Mouse (Mus musculus) C2C12 (cell line): ENCODE data around the gene Trim44. TPM values are rescaled to one million over a fixed set of nuclear protein-coding genes. Genes with fewer than 3 reads are reported as not detected.

ENCODE experiments used
- H3K27me3 ChIP-seq: one replicate; pipeline ENCODE4 v1.6.1; 2011; ENCODE audit not compliant: control insufficient read depth, insufficient read depth, insufficient read length
- H3K36me3 ChIP-seq: one replicate; pipeline ENCODE4 v1.6.1; 2011; ENCODE audit not compliant: control insufficient read depth, insufficient read depth
- H3K4me3 ChIP-seq: one replicate; pipeline ENCODE4 v1.5.1; 2011; ENCODE audit warnings: mild to moderate bottlenecking, control low read depth; ENCODE audit not compliant: poor library complexity, insufficient read depth, severe bottlenecking
- H3K79me2 ChIP-seq: one replicate; pipeline ENCODE4 v1.6.1; 2011; ENCODE audit not compliant: control insufficient read depth, insufficient read depth
- H3K79me3 ChIP-seq: one replicate; pipeline ENCODE4 v1.6.1; 2011; ENCODE audit warnings: low read depth, control low read depth
- H3ac ChIP-seq: one replicate; pipeline ENCODE3; 2011; ENCODE audit warnings: low read depth; ENCODE audit not compliant: control insufficient read depth, insufficient read length
- CEBPB ChIP-seq: IDR thresholded peaks from one replicate; pipeline ENCODE4 v1.6.1; 2011; ENCODE audit warnings: low read depth, mild to moderate bottlenecking, control low read depth, moderate library complexity
- CTCF ChIP-seq: IDR thresholded peaks from one replicate; pipeline ENCODE4 v1.5.1; 2011; ENCODE audit not compliant: control insufficient read depth, insufficient read depth, insufficient read length
- FOSL1 ChIP-seq: IDR thresholded peaks from one replicate; pipeline ENCODE4 v1.8.0; 2011; ENCODE audit warnings: mild to moderate bottlenecking, low read length; ENCODE audit not compliant: poor library complexity, insufficient read depth, severe bottlenecking
- MAX ChIP-seq: IDR thresholded peaks from one replicate; pipeline ENCODE4 v1.6.1; 2011; ENCODE audit warnings: mild to moderate bottlenecking, control low read depth
- MYOD1 ChIP-seq: IDR thresholded peaks from one replicate; pipeline ENCODE4 v1.6.1; 2011; ENCODE audit warnings: low read depth; ENCODE audit not compliant: control insufficient read depth, insufficient read length
- MYOG ChIP-seq: IDR thresholded peaks from one replicate; pipeline ENCODE4 v1.6.1; 2011; ENCODE audit not compliant: control insufficient read depth, insufficient read length; ENCODE audit errors: extremely low read depth
- USF1 ChIP-seq: IDR thresholded peaks from one replicate; pipeline ENCODE4 v1.6.1; 2011; ENCODE audit warnings: low read depth, mild to moderate bottlenecking, control low read depth, moderate library complexity
- polyA plus RNA-seq: library from polyadenylated mRNA; unstranded; fragments of >200 nt; fragmentation: generic; extraction: Trizol; gene quantifications from one replicate; pipeline ENCODE4 v1.2.1, GENCODE M21; 2012; ENCODE audit warnings: missing spikeins

Gene Trim44
- polyA plus RNA-seq, 1 experiment = 12.9 TPM

GRCm38 (mm10) chr2:102362896-102363530 is 44.6 kb downstream of the Trim44 start:
- Histone ChIP-seq H3K36me3 (no peaks in the 10 kb centered on the region), H3ac (no peak overlapping the region), H3K27me3 (no peaks in the 10 kb centered on the region), H3K79me3 (peaks cover 2% of the 10 kb centered on the region), H3K79me2 (peaks cover 31% of the 10 kb centered on the region), H3K4me3 (no peak overlapping the region)
- TF ChIP-seq CEBPB (no peak), MYOG (no peak), USF1 (no peak), FOSL1 (no peak), MAX (no peak), MYOD1 (no peak), CTCF (no peak)

GRCm38 (mm10) chr2:102362266-102362665 is 45.4 kb downstream of the Trim44 start:
- Histone ChIP-seq H3K79me2 (peaks cover 31% of the 10 kb centered on the region), H3K4me3 (no peak overlapping the region), H3ac (no peak overlapping the region), H3K27me3 (no peaks in the 10 kb centered on the region), H3K79me3 (peaks cover 2% of the 10 kb centered on the region), H3K36me3 (peaks cover 3% of the 10 kb centered on the region)
- TF ChIP-seq MAX = no peak
- no peak for TF ChIP-seq CTCF
- TF ChIP-seq USF1 = no peak
- TF ChIP-seq MYOD1 = no peak
- no peak for TF ChIP-seq FOSL1
- no peak for TF ChIP-seq CEBPB
- no peak for TF ChIP-seq MYOG

GRCm38 (mm10) chr2:102356879-102357695 is 50.5 kb downstream of the Trim44 start:
- H3K27me3 ChIP-seq = no peaks in the 10 kb centered on the region
- peaks cover 15% of the 10 kb centered on the region for H3K79me2 ChIP-seq
- no peaks in the 10 kb centered on the region for H3K79me3 ChIP-seq
- H3ac ChIP-seq = no peak overlapping the region
- peaks cover 19% of the 10 kb centered on the region for H3K36me3 ChIP-seq
- no peak for TF ChIP-seq FOSL1
- TF ChIP-seq USF1 = peak; percentile 67
- no peak overlapping the region for H3K4me3 ChIP-seq

GRCm38 (mm10) chr2:102354076-102354475 is 53.6 kb downstream of the Trim44 start:
- Histone ChIP-seq H3K36me3 (peaks cover 19% of the 10 kb centered on the region), H3ac (no peak overlapping the region), H3K79me3 (no peaks in the 10 kb centered on the region), H3K79me2 (no peaks in the 10 kb centered on the region), H3K27me3 (no peaks in the 10 kb centered on the region), H3K4me3 (no peak overlapping the region)
- TF ChIP-seq MAX (no peak), USF1 (no peak), CTCF (no peak), MYOD1 (no peak)

- Histone ChIP-seq H3K79me3 (no peaks in the 10 kb centered on the region), H3K27me3 (no peaks in the 10 kb centered on the region), H3ac (no peak overlapping the region), H3K4me3 (no peak overlapping the region), H3K36me3 (peaks cover 15% of the 10 kb centered on the region), H3K79me2 (no peaks in the 10 kb centered on the region)
- TF ChIP-seq CTCF = no peak
- TF ChIP-seq FOSL1 = no peak
- TF ChIP-seq USF1 = no peak
- TF ChIP-seq MYOG = no peak
- TF ChIP-seq MYOD1 = no peak
- no peak for TF ChIP-seq MAX
- no peak for TF ChIP-seq CEBPB
These were observed 66.2 kb downstream of the Trim44 start for GRCm38 (mm10) chr2:102341429-102341828.

- TF ChIP-seq CEBPB (no peak), USF1 (no peak), MAX (no peak), FOSL1 (no peak), MYOG (no peak), CTCF (no peak), MYOD1 (no peak)
- Histone ChIP-seq H3K79me3 (no peaks in the 10 kb centered on the region), H3K36me3 (no peaks in the 10 kb centered on the region), H3K27me3 (no peaks in the 10 kb centered on the region), H3K4me3 (no peak overlapping the region), H3K79me2 (no peaks in the 10 kb centered on the region), H3ac (no peak overlapping the region)
These were observed 70.8 kb downstream of the Trim44 start for GRCm38 (mm10) chr2:102336816-102337215.
